In the genomic region with DNA sequence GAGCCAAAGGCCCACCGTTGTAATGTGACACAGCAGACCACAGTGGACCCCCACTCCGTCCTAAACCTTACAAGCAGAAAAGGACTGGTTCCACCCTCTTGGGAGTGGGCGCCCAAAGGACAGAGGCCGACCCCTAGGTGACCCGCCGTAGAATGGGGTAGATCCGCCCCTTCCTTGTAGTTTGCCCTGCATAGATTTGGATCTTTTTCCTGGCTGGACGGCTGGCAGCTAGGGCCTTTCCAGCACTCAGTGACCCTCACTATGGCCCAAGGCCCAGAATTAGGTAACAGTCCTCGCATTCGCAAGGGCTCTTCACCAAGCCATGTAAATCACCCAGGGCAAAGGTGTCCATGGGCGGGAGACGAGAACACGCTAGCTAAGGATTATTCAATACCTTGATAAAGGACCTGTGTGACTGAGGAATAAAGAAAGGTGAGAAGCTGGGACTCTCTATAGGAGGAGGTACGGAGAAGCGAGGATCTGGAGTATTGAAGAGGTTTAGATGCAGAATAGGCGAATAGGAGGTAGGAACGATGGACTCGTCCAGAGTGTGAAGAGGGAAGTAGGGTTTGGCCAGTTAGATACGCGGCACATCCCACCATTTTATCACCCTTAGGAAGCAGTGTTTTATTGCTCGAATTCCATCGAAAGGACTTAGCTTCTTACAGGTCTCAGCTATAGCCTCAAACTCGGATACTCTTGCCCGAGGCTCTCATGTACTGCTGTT, we compare ENCODE assay signal across 8 mouse cellular contexts. TPM values are rescaled to one million over a fixed set of nuclear protein-coding genes. Genes with fewer than 3 reads are reported as not detected.
DNase-seq lines count a peak whose midpoint lies in the region; ATAC-seq and TF ChIP-seq lines count a peak whose summit lies in the region.

No protein-coding gene starts in this region.

- peak overlapping the region; percentile 82 for H3K9ac ChIP-seq in heart, adult 2 months (ENCODE audit: low read depth, low read length)
- peak overlapping the region; percentile 99 for H3K9ac ChIP-seq in hindbrain, embryonic 13.5 days
- peak overlapping the region; percentile 87 for H3K9ac ChIP-seq in liver, embryonic 11.5 days (ENCODE audit: low read depth, low read length)
- peak overlapping the region; percentile 64 for H3K9ac ChIP-seq in neural tube, embryonic 12.5 days

- H3K27ac ChIP-seq in heart, adult 2 months: peak overlapping the region; percentile 91
- peak overlapping the region; percentile 94 for H3K27ac ChIP-seq in bone marrow, adult 2 months (ENCODE audit: control insufficient read depth, insufficient read depth, low read depth, low read length, poor library complexity)
- peak overlapping the region; percentile 94 for H3K27ac ChIP-seq in hindbrain, embryonic 13.5 days
- peak overlapping the region; percentile 95 for H3K27ac ChIP-seq in liver, embryonic 11.5 days (ENCODE audit: low read depth, low read length)
- H3K27ac ChIP-seq in neural tube, embryonic 12.5 days: peak overlapping the region; percentile 86

- no peak for TF ChIP-seq CTCF in heart, adult 2 months (IDR thresholded peaks at IDR 0.05)
- no peak for TF ChIP-seq CTCF in bone marrow, adult 2 months (IDR thresholded peaks at IDR 0.05; ENCODE audit: control insufficient read depth, insufficient read depth, low read length)

- no peaks in the 10 kb centered on the region for H3K9me3 ChIP-seq in hindbrain, embryonic 13.5 days
- H3K9me3 ChIP-seq in liver, embryonic 11.5 days (ENCODE audit: control insufficient read depth, low read length): no peaks in the 10 kb centered on the region
- no peaks in the 10 kb centered on the region for H3K9me3 ChIP-seq in neural tube, embryonic 12.5 days

- DNase-seq in heart, adult 2 months: no peak
- DNase-seq in heart, postnatal 14 days: no peak
- DNase-seq in liver, embryonic 11.5 days (ENCODE audit: low spot score): no peak
- no peak for DNase-seq in layer of hippocampus, adult 9-10 months (ENCODE audit: low spot score)
- DNase-seq in layer of hippocampus, postnatal 14 days (ENCODE audit: low spot score in 2 of 2): no peak

- peak overlapping the region; percentile 89 for H3K4me3 ChIP-seq in heart, adult 2 months
- peak overlapping the region; percentile 80 for H3K4me3 ChIP-seq in bone marrow, adult 2 months (replicated peaks; ENCODE audit: control insufficient read depth, low read depth, low read length)
- H3K4me3 ChIP-seq in hindbrain, embryonic 13.5 days: peak overlapping the region; percentile 92
- peak overlapping the region; percentile 98 for H3K4me3 ChIP-seq in liver, embryonic 11.5 days (ENCODE audit: low read depth, low read length)
- peak overlapping the region; percentile 98 for H3K4me3 ChIP-seq in neural tube, embryonic 12.5 days

- ATAC-seq in hindbrain, embryonic 13.5 days (ENCODE audit: low FRiP score): no peak
- ATAC-seq in liver, embryonic 11.5 days (replicated peaks; ENCODE audit: low FRiP score): no peak
- no peak for ATAC-seq in neural tube, embryonic 12.5 days (ENCODE audit: low FRiP score, low read depth)

- H3K4me1 ChIP-seq in heart, adult 2 months (ENCODE audit: control insufficient read depth, insufficient read depth, low read length): peaks cover 4% of the 10 kb centered on the region
- peaks cover 8% of the 10 kb centered on the region; the same call in 1 of the 2 replicates for H3K4me1 ChIP-seq in bone marrow, adult 2 months (ENCODE audit: control insufficient read depth, insufficient read depth, low read length)
- H3K4me1 ChIP-seq in hindbrain, embryonic 13.5 days (replicated peaks): peaks cover 59% of the 10 kb centered on the region
- H3K4me1 ChIP-seq in liver, embryonic 11.5 days (replicated peaks; ENCODE audit: control insufficient read depth, insufficient read depth, low read length): peaks cover 25% of the 10 kb centered on the region
- peaks cover 50% of the 10 kb centered on the region for H3K4me1 ChIP-seq in neural tube, embryonic 12.5 days

- no peak for TF ChIP-seq EP300 in heart, adult 2 months (IDR thresholded peaks at IDR 0.05; ENCODE audit: insufficient read depth, low read depth, low read length)

- no peaks in the 10 kb centered on the region for H3K27me3 ChIP-seq in heart, adult 2 months (ENCODE audit: control insufficient read depth, insufficient read depth, low read length)
- H3K27me3 ChIP-seq in hindbrain, embryonic 13.5 days: no peaks in the 10 kb centered on the region
- H3K27me3 ChIP-seq in liver, embryonic 11.5 days (replicated peaks; ENCODE audit: control insufficient read depth, insufficient read depth, low read length): no peaks in the 10 kb centered on the region
- no peaks in the 10 kb centered on the region for H3K27me3 ChIP-seq in neural tube, embryonic 12.5 days (replicated peaks)

- peaks cover 2% of the 10 kb centered on the region for H3K79me2 ChIP-seq in heart, adult 2 months (replicated peaks; ENCODE audit: control insufficient read depth, insufficient read depth, low read length)

- no peak for TF ChIP-seq POLR2A in heart, adult 2 months (IDR thresholded peaks at IDR 0.05; ENCODE audit: insufficient read depth, low read depth, low read length)
- no peak for TF ChIP-seq POLR2A in bone marrow, adult 2 months (IDR thresholded peaks at IDR 0.05; ENCODE audit: borderline replicate concordance, control insufficient read depth, low read depth, low read length)

- H3K36me3 ChIP-seq in heart, adult 2 months (ENCODE audit: control insufficient read depth, insufficient read depth, low read length): no peaks in the 10 kb centered on the region
- peaks cover 22% of the 10 kb centered on the region for H3K36me3 ChIP-seq in hindbrain, embryonic 13.5 days
- H3K36me3 ChIP-seq in liver, embryonic 11.5 days (ENCODE audit: control insufficient read depth, insufficient read depth, low read length): peaks cover 11% of the 10 kb centered on the region
- peaks cover 35% of the 10 kb centered on the region for H3K36me3 ChIP-seq in neural tube, embryonic 12.5 days

- 17% methylated on average over 24 of the region's 24 CpGs for WGBS in heart, adult 2 months
- 16% methylated on average over 24 of the region's 24 CpGs for WGBS in bone marrow, adult 2 months
- 14% methylated on average over 24 of the region's 24 CpGs for WGBS in hindbrain, embryonic 13.5 days
- WGBS in liver, embryonic 11.5 days: 15% methylated on average over 24 of the region's 24 CpGs
- whole genome bisulfite sequencing in neural tube, embryonic 12.5 days: 8% methylated on average over 24 of the region's 24 CpGs

- intact Hi-C loops in heart, adult 2 months (cut with DNase I): loop anchor here (10.0 kb wide), 1 partner anchor 490 kb away; the partner anchor contains the start of gene H2-DMa
- intact Hi-C loops in heart, postnatal 14 days (cut with DNase I): loop anchor here (10.0 kb wide), 1 partner anchor 480 kb away; the partner anchor contains the start of gene Brd2

- H3K4me2 ChIP-seq in hindbrain, embryonic 13.5 days: peak overlapping the region; percentile 99
- peak overlapping the region; percentile 95 for H3K4me2 ChIP-seq in liver, embryonic 11.5 days
- peak overlapping the region; percentile 89 for H3K4me2 ChIP-seq in neural tube, embryonic 12.5 days (replicated peaks)

RNA-seq across cellular contexts. Expression of gene Agpat1, which starts 0.6 kb away (rescaled TPM):
- total RNA-seq in heart, adult 2 months (2021): 10 to 100 TPM; 64.8 to 68.9 TPM
- polyA plus RNA-seq in heart, adult 2 months (2012; rRNA removed): 178 and 184 TPM in 2 replicates
- 10 to 100 TPM; 56.3 to 57.9 TPM for total RNA-seq in heart, postnatal 14 days (2021)
- 37.4 and 66.7 TPM in 2 replicates for polyA plus RNA-seq in bone marrow, adult 2 months (2011; ENCODE audit: insufficient read depth, insufficient read length, low replicate concordance, missing spikeins)
- 97.8 and 99.1 TPM in 2 replicates for polyA plus RNA-seq in hindbrain, embryonic 13.5 days (2015; fragmentation: Nextera tagmentation; extraction: Ambion mirVana)
- 57.2 and 64.8 TPM in 2 replicates for polyA plus RNA-seq in liver, embryonic 11.5 days (2014; fragmentation: Nextera tagmentation; extraction: Ambion mirVana)
- polyA plus RNA-seq in neural tube, embryonic 12.5 days (2016; fragmentation: Nextera tagmentation; extraction: Ambion mirVana): 81.1 and 97.7 TPM in 2 replicates
- total RNA-seq in layer of hippocampus, postnatal 14 days (2021): 100 to 1,000 TPM; 156 to 167 TPM

RNA-seq across cellular contexts. Expression of gene Rnf5, which starts 1.2 kb away (rescaled TPM):
- 10 to 100 TPM; 37.6 to 40.4 TPM for total RNA-seq in heart, adult 2 months (2021)
- 71.7 and 92.2 TPM in 2 replicates for polyA plus RNA-seq in heart, adult 2 months (2012; rRNA removed)
- total RNA-seq in heart, postnatal 14 days (2021): 10 to 100 TPM; 33.6 to 35.4 TPM
- 36.4 and 42.3 TPM in 2 replicates for polyA plus RNA-seq in bone marrow, adult 2 months (2011; ENCODE audit: insufficient read depth, insufficient read length, low replicate concordance, missing spikeins)
- polyA plus RNA-seq in hindbrain, embryonic 13.5 days (2015; fragmentation: Nextera tagmentation; extraction: Ambion mirVana): 299 and 301 TPM in 2 replicates
- polyA plus RNA-seq in liver, embryonic 11.5 days (2014; fragmentation: Nextera tagmentation; extraction: Ambion mirVana): 109 TPM in 2 replicates
- polyA plus RNA-seq in neural tube, embryonic 12.5 days (2016; fragmentation: Nextera tagmentation; extraction: Ambion mirVana): 249 and 263 TPM in 2 replicates
- 10 to 100 TPM; 85.7 to 92.9 TPM for total RNA-seq in layer of hippocampus, postnatal 14 days (2021)

RNA-seq across cellular contexts. Expression of gene Ager, which starts 7.0 kb away (rescaled TPM):
- total RNA-seq in heart, adult 2 months (2021): under 1 TPM; 0.14 to 0.18 TPM
- 0.38 and 2.2 TPM in 2 replicates for polyA plus RNA-seq in heart, adult 2 months (2012; rRNA removed)
- 1 to 10 TPM; 1.0 to 1.2 TPM for total RNA-seq in heart, postnatal 14 days (2021)
- polyA plus RNA-seq in bone marrow, adult 2 months (2011; ENCODE audit: insufficient read depth, insufficient read length, low replicate concordance, missing spikeins): 12.2 and 16.3 TPM in 2 replicates
- 1.9 and 2.1 TPM in 2 replicates for polyA plus RNA-seq in hindbrain, embryonic 13.5 days (2015; fragmentation: Nextera tagmentation; extraction: Ambion mirVana)
- 1.3 and 1.7 TPM in 2 replicates for polyA plus RNA-seq in liver, embryonic 11.5 days (2014; fragmentation: Nextera tagmentation; extraction: Ambion mirVana)
- 1.9 and 2.3 TPM in 2 replicates for polyA plus RNA-seq in neural tube, embryonic 12.5 days (2016; fragmentation: Nextera tagmentation; extraction: Ambion mirVana)
- 1 to 10 TPM; 1.2 to 1.5 TPM for total RNA-seq in layer of hippocampus, postnatal 14 days (2021)

RNA-seq across cellular contexts. Expression of gene Egfl8, which starts 11.1 kb away (rescaled TPM):
- total RNA-seq in heart, adult 2 months (2021): 1 to 10 TPM; 1.2 to 1.8 TPM
- polyA plus RNA-seq in heart, adult 2 months (2012; rRNA removed): 2.4 and 3.4 TPM in 2 replicates
- total RNA-seq in heart, postnatal 14 days (2021): 1 to 10 TPM; 2.1 to 2.7 TPM
- 4.2 and 7.2 TPM in 2 replicates for polyA plus RNA-seq in bone marrow, adult 2 months (2011; ENCODE audit: insufficient read depth, insufficient read length, low replicate concordance, missing spikeins)
- 11.7 and 12.9 TPM in 2 replicates for polyA plus RNA-seq in hindbrain, embryonic 13.5 days (2015; fragmentation: Nextera tagmentation; extraction: Ambion mirVana)
- 1.2 and 1.6 TPM in 2 replicates for polyA plus RNA-seq in liver, embryonic 11.5 days (2014; fragmentation: Nextera tagmentation; extraction: Ambion mirVana)
- polyA plus RNA-seq in neural tube, embryonic 12.5 days (2016; fragmentation: Nextera tagmentation; extraction: Ambion mirVana): 13.0 and 15.5 TPM in 2 replicates
- total RNA-seq in layer of hippocampus, postnatal 14 days (2021): 1 to 10 TPM; 4.3 to 8.7 TPM

RNA-seq across cellular contexts. Expression of gene Pbx2, which starts 13.6 kb away (rescaled TPM):
- total RNA-seq in heart, adult 2 months (2021): 10 to 100 TPM; 16.1 to 18.4 TPM
- polyA plus RNA-seq in heart, adult 2 months (2012; rRNA removed): 22.1 and 28.3 TPM in 2 replicates
- 10 to 100 TPM; 20.1 to 22.6 TPM for total RNA-seq in heart, postnatal 14 days (2021)
- polyA plus RNA-seq in bone marrow, adult 2 months (2011; ENCODE audit: insufficient read depth, insufficient read length, low replicate concordance, missing spikeins): 50.3 and 95.1 TPM in 2 replicates
- polyA plus RNA-seq in hindbrain, embryonic 13.5 days (2015; fragmentation: Nextera tagmentation; extraction: Ambion mirVana): 8.9 and 10.6 TPM in 2 replicates
- 10.4 and 11.4 TPM in 2 replicates for polyA plus RNA-seq in liver, embryonic 11.5 days (2014; fragmentation: Nextera tagmentation; extraction: Ambion mirVana)
- 17.1 and 18.4 TPM in 2 replicates for polyA plus RNA-seq in neural tube, embryonic 12.5 days (2016; fragmentation: Nextera tagmentation; extraction: Ambion mirVana)
- 10 to 100 TPM; 43.5 to 52.7 TPM for total RNA-seq in layer of hippocampus, postnatal 14 days (2021)
